Mouse (Mus musculus): Measurements from ENCODE around the gene Gab1. TPM values are rescaled to one million over a fixed set of nuclear protein-coding genes. Genes with fewer than 3 reads are reported as not detected.

Gene Gab1
- polyA plus RNA-seq, 1 experiment from 2014 or later: 14.9 TPM

- TF ChIP-seq CTCF (IDR thresholded peaks at IDR 0.05; ENCODE audit: low read depth): no peak; the same call in 1 of the 2 replicates
- ATAC-seq (replicated peaks; ENCODE audit: low FRiP score, low read depth) (no peak), DNase-seq (ENCODE audit: low spot score) (no peak)
- no peaks in the 10 kb centered on the region for H3K9me3 ChIP-seq (replicated peaks; ENCODE audit: low read length)
- no peaks in the 10 kb centered on the region for H3K4me1 ChIP-seq (replicated peaks; ENCODE audit: insufficient read depth, low read length)
- no peak overlapping the region for H3K4me3 ChIP-seq (replicated peaks; ENCODE audit: low read depth, low read length)
- no peaks in the 10 kb centered on the region for H3K27me3 ChIP-seq (ENCODE audit: insufficient read depth, low read length)
- no peak overlapping the region for H3K27ac ChIP-seq
- no peaks in the 10 kb centered on the region for H3K36me3 ChIP-seq (ENCODE audit: insufficient read depth, low read length)
- H3K4me2 ChIP-seq (ENCODE audit: low read length): no peak overlapping the region
- WGBS: 79% methylated on average over 11 of the region's 11 CpGs
- no peak overlapping the region for H3K9ac ChIP-seq (ENCODE audit: low read depth, low read length)
These were observed 36.3 kb upstream of the Gab1 start for GRCm38 (mm10) chr8:80916463-80917235.

- Histone ChIP-seq H3K4me1 (replicated peaks; ENCODE audit: insufficient read depth, low read length) (no peaks in the 10 kb centered on the region), H3K9ac (ENCODE audit: low read depth, low read length) (no peak overlapping the region), H3K4me2 (ENCODE audit: low read length) (no peak overlapping the region), H3K36me3 (ENCODE audit: insufficient read depth, low read length) (no peaks in the 10 kb centered on the region), H3K4me3 (replicated peaks; ENCODE audit: low read depth, low read length) (no peak overlapping the region), H3K27ac (peak overlapping the region; percentile 37; the same call in 1 of the 2 replicates), H3K9me3 (replicated peaks; ENCODE audit: low read length) (no peaks in the 10 kb centered on the region), H3K27me3 (ENCODE audit: insufficient read depth, low read length) (no peaks in the 10 kb centered on the region)
- DNase-seq (ENCODE audit: low spot score) (peak; percentile 94), ATAC-seq (replicated peaks; ENCODE audit: low FRiP score, low read depth) (peak; percentile 33; the same call in 1 of the 2 replicates)
- WGBS: 93% methylated on average over 1 of the region's 1 CpGs
- TF ChIP-seq CTCF (IDR thresholded peaks at IDR 0.05; ENCODE audit: low read depth): no peak
These were observed 32.9 kb upstream of the Gab1 start for GRCm38 (mm10) chr8:80913016-80913748.

GRCm38 (mm10) chr8:80911400-80911799 is 31.1 kb upstream of the Gab1 start:
- 87% methylated on average over 5 of the region's 5 CpGs for WGBS
- H3K4me1 ChIP-seq (replicated peaks; ENCODE audit: insufficient read depth, low read length): no peaks in the 10 kb centered on the region
- no peak for ATAC-seq (replicated peaks; ENCODE audit: low FRiP score, low read depth)
- no peak for TF ChIP-seq CTCF (IDR thresholded peaks at IDR 0.05; ENCODE audit: low read depth)
- H3K9me3 ChIP-seq (replicated peaks; ENCODE audit: low read length): no peaks in the 10 kb centered on the region
- no peak overlapping the region for H3K4me2 ChIP-seq (ENCODE audit: low read length)
- H3K27ac ChIP-seq: no peak overlapping the region
- no peak overlapping the region for H3K9ac ChIP-seq (ENCODE audit: low read depth, low read length)
- no peak overlapping the region for H3K4me3 ChIP-seq (replicated peaks; ENCODE audit: low read depth, low read length)
- H3K27me3 ChIP-seq (ENCODE audit: insufficient read depth, low read length): no peaks in the 10 kb centered on the region
- no peak for DNase-seq (ENCODE audit: low spot score)
- no peaks in the 10 kb centered on the region for H3K36me3 ChIP-seq (ENCODE audit: insufficient read depth, low read length)

- ATAC-seq (replicated peaks; ENCODE audit: low FRiP score, low read depth) (no peak; the same call in 1 of the 2 replicates), DNase-seq (ENCODE audit: low spot score) (peak; percentile 65)
- H3K4me2 ChIP-seq (ENCODE audit: low read length): no peak overlapping the region
- H3K9ac ChIP-seq (ENCODE audit: low read depth, low read length): no peak overlapping the region
- H3K4me1 ChIP-seq (replicated peaks; ENCODE audit: insufficient read depth, low read length): no peaks in the 10 kb centered on the region
- H3K27me3 ChIP-seq (ENCODE audit: insufficient read depth, low read length): no peaks in the 10 kb centered on the region
- 51% methylated on average over 6 of the region's 6 CpGs for WGBS
- no peaks in the 10 kb centered on the region for H3K36me3 ChIP-seq (ENCODE audit: insufficient read depth, low read length)
- TF ChIP-seq CTCF (IDR thresholded peaks at IDR 0.05; ENCODE audit: low read depth): no peak
- no peak overlapping the region for H3K27ac ChIP-seq
- no peak overlapping the region for H3K4me3 ChIP-seq (replicated peaks; ENCODE audit: low read depth, low read length)
- no peaks in the 10 kb centered on the region for H3K9me3 ChIP-seq (replicated peaks; ENCODE audit: low read length)
These were observed 28.1 kb upstream of the Gab1 start for GRCm38 (mm10) chr8:80908262-80908907.

- no peak overlapping the region for H3K4me2 ChIP-seq (ENCODE audit: low read length)
- DNase-seq (ENCODE audit: low spot score) (no peak), ATAC-seq (replicated peaks; ENCODE audit: low FRiP score, low read depth) (no peak)
These were observed 22.0 kb upstream of the Gab1 start for GRCm38 (mm10) chr8:80902354-80902753.

GRCm38 (mm10) chr8:80899364-80899763 is 19.0 kb upstream of the Gab1 start:
- TF ChIP-seq CTCF (IDR thresholded peaks at IDR 0.05; ENCODE audit: low read depth): no peak
- no peaks in the 10 kb centered on the region for H3K27me3 ChIP-seq (ENCODE audit: insufficient read depth, low read length)
- no peak for ATAC-seq (replicated peaks; ENCODE audit: low FRiP score, low read depth)
- no peak overlapping the region for H3K4me3 ChIP-seq (replicated peaks; ENCODE audit: low read depth, low read length)
- H3K9me3 ChIP-seq (replicated peaks; ENCODE audit: low read length): no peaks in the 10 kb centered on the region
- 0 out of 2 replicates have a peak, but pooled peaks cover 3% of the 10 kb centered on the region for H3K4me1 ChIP-seq (replicated peaks; ENCODE audit: insufficient read depth, low read length)
- H3K4me2 ChIP-seq (ENCODE audit: low read length): no peak overlapping the region
- no peak overlapping the region for H3K27ac ChIP-seq
- no peak for DNase-seq (ENCODE audit: low spot score)
- H3K36me3 ChIP-seq (ENCODE audit: insufficient read depth, low read length): no peaks in the 10 kb centered on the region
- no peak overlapping the region for H3K9ac ChIP-seq (ENCODE audit: low read depth, low read length)

More at GRCm38 (mm10) chr8:80902354-80902753, 22.0 kb upstream of the Gab1 start:
- WGBS: 80% methylated on average over 9 of the region's 9 CpGs
- no peaks in the 10 kb centered on the region for H3K27me3 ChIP-seq (ENCODE audit: insufficient read depth, low read length)
- no peak overlapping the region for H3K27ac ChIP-seq
- no peaks in the 10 kb centered on the region for H3K4me1 ChIP-seq (replicated peaks; ENCODE audit: insufficient read depth, low read length)
- H3K36me3 ChIP-seq (ENCODE audit: insufficient read depth, low read length): no peaks in the 10 kb centered on the region
- H3K9ac ChIP-seq (ENCODE audit: low read depth, low read length): no peak overlapping the region
- H3K9me3 ChIP-seq (replicated peaks; ENCODE audit: low read length): no peaks in the 10 kb centered on the region
- H3K4me3 ChIP-seq (replicated peaks; ENCODE audit: low read depth, low read length): no peak overlapping the region
- TF ChIP-seq CTCF (IDR thresholded peaks at IDR 0.05; ENCODE audit: low read depth): no peak

All from kidney, postnatal 0 days (tissue).